Mouse (Mus musculus) left cerebral cortex, postnatal 14 days (tissue): ENCODE measurements around the gene Crygb. TPM values are rescaled to one million over a fixed set of nuclear protein-coding genes. Genes with fewer than 3 reads are reported as not detected.
"Not testable (repeated sequence)": the region's sequence is repeated elsewhere in the genome, so short reads cannot be mapped to it uniquely, and the experiment has no call there.

ENCODE experiments used
- DNase-seq, 2 experiments: peaks; one replicate each; pipeline ENCODE4 v3.0.0; 2021 to 2022; ENCODE audit warnings: low spot score in 2 of 2, mixed read lengths in 1 of 2
- intact Hi-C: fragments of 180-260 bp; cut with DNase I; formaldehyde crosslinking; loops from one replicate; pipeline ENCODE4 v1.15.1; 2025
- total RNA-seq, 2 experiments: library from RNA; stranded (reverse); gene quantifications; 2 replicates each; pipeline ENCODE4 v1.2.3; 2021

Gene Crygb
- total RNA-seq, 2 experiments from 2014 or later: not detected

GRCm38 (mm10) chr1:65088567-65089356 is 6.7 kb upstream of the Crygb start:
- intact Hi-C loops: no loop called here
- no peak for DNase-seq

- intact Hi-C loops: loop anchor here (5.0 kb wide), 1 partner anchor 33 kb away; no protein-coding TSS in a partner anchor
- DNase-seq: no peak
These were observed 6.5 kb downstream of the Crygb start for GRCm38 (mm10) chr1:65075607-65076006.

- DNase-seq: no peak
- intact Hi-C loops: no loop called here
These were observed 8.5 kb downstream of the Crygb start, which contains the start of gene Crygc for GRCm38 (mm10) chr1:65073589-65073988. Gene Crygc, minus strand, starts transcription at chr1:65073689.

- intact Hi-C loops: no loop called here
- DNase-seq: no peak
These were observed 14.2 kb downstream of the Crygb start for GRCm38 (mm10) chr1:65067842-65068241.

GRCm38 (mm10) chr1:65064201-65064600 is 17.9 kb downstream of the Crygb start:
- DNase-seq: no peak
- intact Hi-C loops: no loop called here

GRCm38 (mm10) chr1:65063352-65063751 is 18.7 kb downstream of the Crygb start, which contains the start of gene Crygd:
Gene Crygd, minus strand, starts transcription at chr1:65063452.
- DNase-seq: no peak
- intact Hi-C loops: no loop called here

- intact Hi-C loops: no loop called here
- no peak for DNase-seq
These were observed 29.9 kb downstream of the Crygb start for GRCm38 (mm10) chr1:65052140-65052539.

GRCm38 (mm10) chr1:65051696-65052095 is 30.4 kb downstream of the Crygb start:
- intact Hi-C loops: no loop called here
- DNase-seq: no peak

GRCm38 (mm10) chr1:65050952-65051351 is 31.1 kb downstream of the Crygb start, which contains the start of gene Cryge:
Gene Cryge, minus strand, starts transcription at chr1:65051149.
- DNase-seq, intact Hi-C loops: not testable (repeated sequence)

GRCm38 (mm10) chr1:65048781-65049180 is 33.3 kb downstream of the Crygb start:
- intact Hi-C loops: loop anchor here (5.0 kb wide), 1 partner anchor 129 kb away; no protein-coding TSS in a partner anchor
- peak; percentile 31 to 37 for DNase-seq

GRCm38 (mm10) chr1:65046401-65047109 is 35.5 kb downstream of the Crygb start:
- DNase-seq: peak; percentile 49 to 50
- intact Hi-C loops: loop anchor here (5.0 kb wide), 1 partner anchor 131 kb away; no protein-coding TSS in a partner anchor

- no peak for DNase-seq
- intact Hi-C loops: loop anchor here (5.0 kb wide), 1 partner anchor 34 kb away; no protein-coding TSS in a partner anchor
These were observed 38.7 kb downstream of the Crygb start for GRCm38 (mm10) chr1:65043433-65043832.

- intact Hi-C loops: loop anchor here (5.0 kb wide), 1 partner anchor 35 kb away; no protein-coding TSS in a partner anchor
These were observed 40.3 kb downstream of the Crygb start for GRCm38 (mm10) chr1:65041837-65042236.

GRCm38 (mm10) chr1:65040806-65041205 is 41.3 kb downstream of the Crygb start:
- DNase-seq: no peak
- intact Hi-C loops: loop anchor here (5.0 kb wide), 1 partner anchor 36 kb away; no protein-coding TSS in a partner anchor

More at GRCm38 (mm10) chr1:65041837-65042236, 40.3 kb downstream of the Crygb start:
- no peak for DNase-seq

- no peak for DNase-seq
- intact Hi-C loops: loop anchor here (5.0 kb wide), 1 partner anchor 38 kb away; no protein-coding TSS in a partner anchor
These were observed 42.4 kb downstream of the Crygb start for GRCm38 (mm10) chr1:65039679-65040078.

GRCm38 (mm10) chr1:65037542-65037941 is 44.5 kb downstream of the Crygb start:
- DNase-seq: no peak
- intact Hi-C loops: no loop called here

- no peak for DNase-seq
These were observed 46.6 kb downstream of the Crygb start for GRCm38 (mm10) chr1:65035513-65035912.

GRCm38 (mm10) chr1:65032641-65033040 is 49.4 kb downstream of the Crygb start, which contains the start of gene Akr1cl:
Gene Akr1cl, minus strand, starts transcription at chr1:65032759.
- intact Hi-C loops: no loop called here
- no peak for DNase-seq

More at GRCm38 (mm10) chr1:65035513-65035912, 46.6 kb downstream of the Crygb start:
- intact Hi-C loops: no loop called here
